Mouse (Mus musculus): ENCODE data around the gene Itga2b.

DNA sequence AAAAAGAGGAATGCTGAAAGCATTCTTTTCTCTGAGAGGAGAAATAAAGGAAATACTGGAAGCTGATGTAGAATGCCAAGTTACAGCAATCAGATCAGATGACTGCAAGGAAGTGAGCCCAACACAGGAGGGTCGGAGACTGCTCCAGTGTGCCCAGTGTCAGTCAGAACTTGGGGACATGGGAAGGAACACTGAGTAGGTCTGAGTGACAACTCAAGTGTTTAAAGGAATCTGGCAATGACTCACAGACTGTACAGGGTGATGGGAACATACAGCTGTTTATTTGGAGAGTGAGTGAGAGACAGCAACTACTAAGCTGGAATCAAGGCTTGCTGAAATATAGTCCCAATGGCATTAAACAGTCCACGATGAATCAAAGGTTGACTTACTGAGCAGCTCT, 26.3 kb upstream of the Itga2b start:
- no peak for TF ChIP-seq GATA1 (IDR thresholded peaks at IDR 0.05; ENCODE audit: borderline replicate concordance, low read length)
- TF ChIP-seq FLI1 (IDR thresholded peaks at IDR 0.05; ENCODE audit: low read length) = no peak

All from megakaryocyte, embryonic 14.5 days (primary cell).